Mouse (Mus musculus): ENCODE data around the gene Lta. TPM values are rescaled to one million over a fixed set of nuclear protein-coding genes. Genes with fewer than 3 reads are reported as not detected.

Lta gene
- total and polyA plus RNA-seq, 3 experiments: 0.24 TPM; not detected in 2

DNA sequence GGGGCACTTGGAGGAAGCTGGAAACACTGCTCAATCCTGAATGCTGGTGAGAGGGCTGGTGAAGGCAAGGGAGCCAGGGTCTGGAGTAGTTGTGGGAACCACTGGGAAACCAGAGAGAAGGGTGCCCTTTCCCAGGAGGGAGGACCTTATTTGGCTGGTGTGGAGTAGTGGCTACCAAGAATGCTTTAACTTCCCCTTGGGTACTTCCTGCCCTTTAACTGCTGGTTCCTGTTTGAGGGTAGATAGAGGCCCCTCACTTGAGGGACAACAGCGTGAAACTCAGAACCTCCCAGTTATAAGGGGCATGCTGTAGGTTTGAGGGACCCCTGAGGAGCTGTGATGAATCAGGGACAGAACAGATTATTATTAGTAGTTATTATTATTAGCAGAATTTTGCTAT, 16.0 kb downstream of the Lta start (continued):
- TF ChIP-seq MAFK (IDR thresholded peaks at IDR 0.05; ENCODE audit: borderline replicate concordance, low read depth, low read length) (no peak), USF2 (IDR thresholded peaks at IDR 0.05; ENCODE audit: borderline replicate concordance in 1 of 2, insufficient read depth in 1 of 2, low read depth in 1 of 2, low read length in 2 of 2) (no peak), CTCF (IDR thresholded peaks at IDR 0.05 in 2 of 3, conservative IDR thresholded peaks at IDR 0.05 in 1 of 3; ENCODE audit: control insufficient read depth in 1 of 3, insufficient read depth in 1 of 3, low read depth in 2 of 3, low read length in 3 of 3, poor library complexity in 1 of 3, severe bottlenecking in 1 of 3) (no peak), BHLHE40 (IDR thresholded peaks at IDR 0.05; ENCODE audit: borderline replicate concordance, low read depth, low read length) (no peak), ETS1 (IDR thresholded peaks at IDR 0.05; ENCODE audit: low read depth, low read length) (peak; percentile 39; the same call in 1 of the 2 replicates), MYC (IDR thresholded peaks at IDR 0.05; ENCODE audit: low read depth, low read length) (no peak), EP300 (IDR thresholded peaks at IDR 0.05; ENCODE audit: low read depth in 1 of 2, low read length in 2 of 2) (peak; percentile 68 to 79), MYB (IDR thresholded peaks at IDR 0.05; ENCODE audit: low read depth, low read length) (peak; percentile 63; the same call in 1 of the 2 replicates), ZMIZ1 (IDR thresholded peaks at IDR 0.05; ENCODE audit: low read depth, low read length) (no peak), ZKSCAN1 (IDR thresholded peaks at IDR 0.05; ENCODE audit: low read depth, low read length) (no peak), RAD21 (IDR thresholded peaks at IDR 0.05; ENCODE audit: low read depth, low read length) (no peak), ZC3H11A (IDR thresholded peaks at IDR 0.05; ENCODE audit: low read depth, low read length) (no peak), TBP (IDR thresholded peaks at IDR 0.05; ENCODE audit: low read depth, low read length) (peak; percentile 78), JUND (IDR thresholded peaks at IDR 0.05; ENCODE audit: low read depth, low read length) (no peak), NRF1 (IDR thresholded peaks at IDR 0.05; ENCODE audit: insufficient read depth, low read depth, low read length, poor library complexity, severe bottlenecking) (no peak), GATA1 (IDR thresholded peaks at IDR 0.05; ENCODE audit: low read depth, low read length) (peak; percentile 43; the same call in 1 of the 2 replicates), MXI1 (IDR thresholded peaks at IDR 0.05; ENCODE audit: low read depth, low read length) (0 out of 2 replicates have a peak, but pooled peaks have one; percentile 23), POLR2AphosphoS2 (IDR thresholded peaks at IDR 0.05; ENCODE audit: low read length) (no peak), TCF12 (IDR thresholded peaks at IDR 0.05; ENCODE audit: low read depth, low read length) (peak; percentile 62), USF1 (IDR thresholded peaks at IDR 0.05; ENCODE audit: low read depth, low read length) (no peak), NELFE (IDR thresholded peaks at IDR 0.05; ENCODE audit: low read depth, low read length) (peak; percentile 46; the same call in 1 of the 2 replicates), RCOR1 (IDR thresholded peaks at IDR 0.05; ENCODE audit: low read depth, low read length) (no peak), CHD1 (IDR thresholded peaks at IDR 0.05; ENCODE audit: low read depth, low read length) (no peak), UBTF (IDR thresholded peaks at IDR 0.05; ENCODE audit: borderline replicate concordance, insufficient read depth, low read depth, low read length) (no peak), POLR2AphosphoS5 (IDR thresholded peaks at IDR 0.05; ENCODE audit: borderline replicate concordance, low read depth, low read length) (no peak)
